Mouse (Mus musculus) adrenal gland, postnatal 25 days (tissue): ENCODE measurements at regions not wholly inside any gene's neighbourhood (a gene's known extent, or its start where the extent isn't known, plus 50 kb on each side); places are given as distances from the start of the nearest gene placed in this dataset.

Experiments used
- DNase-seq: peaks from one replicate; pipeline ENCODE4 v3.0.0; 2021; ENCODE audit warnings: mixed read lengths

GRCm38 (mm10) chr6:126353346-126353745 is 181.9 kb downstream of the Kcna5 start:
- DNase-seq: peak; percentile 23

DNA sequence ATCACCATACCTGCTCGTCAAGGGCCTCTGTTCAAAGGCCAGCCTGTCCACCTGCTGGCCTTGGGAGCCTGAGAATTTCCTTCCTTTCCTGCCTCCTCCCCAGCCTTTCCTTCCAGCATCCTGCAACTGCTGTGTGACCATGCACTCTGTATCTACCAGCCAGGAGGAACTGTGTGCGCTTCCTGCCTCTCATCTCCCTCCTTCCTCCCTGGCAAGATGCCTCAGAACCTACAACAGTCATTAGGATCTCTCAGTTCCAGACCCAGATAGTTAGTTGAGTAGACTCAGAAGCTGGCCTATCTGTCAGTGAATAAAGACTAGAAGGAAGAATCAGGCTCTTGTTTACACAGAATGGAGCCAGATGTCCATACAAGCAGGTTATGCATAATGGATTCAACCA is 183.8 kb upstream of the Ntf3 start:
- DNase-seq: no peak

DNA sequence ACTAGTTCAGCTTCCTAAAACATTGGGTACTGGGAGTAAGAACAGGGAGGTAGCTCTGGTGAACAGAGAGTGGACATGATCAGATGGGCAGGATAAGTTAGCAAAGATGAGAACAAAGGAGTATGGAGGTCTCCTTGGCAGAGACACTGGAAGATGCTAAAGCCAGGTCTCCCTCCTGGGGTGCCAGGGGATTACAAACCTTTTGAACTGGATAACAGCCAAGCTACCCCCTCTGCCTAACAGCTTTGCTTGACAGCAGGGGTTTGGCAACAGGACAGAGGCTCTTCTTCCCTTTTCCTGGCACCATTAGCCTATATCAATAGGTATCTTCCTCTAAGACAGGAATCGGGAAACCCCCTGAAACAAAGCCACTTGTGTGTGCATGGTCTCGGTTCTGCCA is 183.2 kb upstream of the Ntf3 start:
- no peak for DNase-seq

- no peak for DNase-seq
Measured at GRCm38 (mm10) chr6:126345221-126345620, 178.5 kb upstream of the Ntf3 start.

DNA sequence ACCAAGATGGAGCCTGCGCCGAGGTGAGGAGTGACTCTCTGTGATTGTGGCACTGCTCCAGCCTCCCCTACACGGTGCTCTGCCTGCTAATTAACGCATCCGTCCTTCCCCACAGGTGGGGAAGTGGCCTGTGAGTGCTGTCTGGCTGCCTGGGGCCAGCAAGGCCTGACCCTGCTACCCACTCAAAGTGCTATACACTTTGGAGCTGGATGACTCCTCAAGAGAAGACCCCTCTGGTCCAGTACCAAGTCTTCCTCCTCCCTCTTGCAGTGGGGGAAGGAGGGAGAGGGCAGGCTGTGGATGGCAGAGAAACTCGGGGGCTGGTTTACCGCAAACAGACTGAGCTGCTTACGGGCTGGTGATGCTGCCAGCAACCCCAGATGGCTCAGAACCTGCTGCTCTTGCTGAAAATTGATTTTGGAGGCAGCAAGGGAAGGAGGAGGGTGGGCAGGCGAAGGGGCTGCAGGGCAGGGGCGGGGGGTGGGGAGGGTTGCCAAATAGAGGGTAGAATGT is 173.4 kb upstream of the Ntf3 start:
- DNase-seq: peak; percentile 4

GRCm38 (mm10) chr6:126337711-126338110 is 171.0 kb upstream of the Ntf3 start:
- DNase-seq: no peak

DNA sequence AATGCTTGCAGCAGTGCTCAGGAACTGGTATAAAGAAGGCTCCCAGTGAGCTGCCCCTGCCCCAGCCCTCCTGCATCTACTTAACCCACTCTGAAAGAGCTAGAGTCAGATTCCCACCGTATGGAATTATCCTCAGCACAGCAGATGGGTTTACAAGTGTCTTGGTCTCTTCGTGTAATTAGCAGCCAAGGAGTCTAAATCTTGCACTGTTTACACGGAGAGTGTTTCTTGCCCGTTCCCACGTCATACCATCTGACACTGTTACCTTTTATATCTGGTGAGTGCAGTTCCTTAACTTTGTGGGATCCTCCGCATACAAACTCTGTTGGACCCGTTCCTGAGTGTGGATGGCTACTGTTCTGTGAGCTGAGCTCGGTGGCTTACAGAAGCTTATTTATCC is 167.5 kb upstream of the Ntf3 start:
- no peak for DNase-seq

DNA sequence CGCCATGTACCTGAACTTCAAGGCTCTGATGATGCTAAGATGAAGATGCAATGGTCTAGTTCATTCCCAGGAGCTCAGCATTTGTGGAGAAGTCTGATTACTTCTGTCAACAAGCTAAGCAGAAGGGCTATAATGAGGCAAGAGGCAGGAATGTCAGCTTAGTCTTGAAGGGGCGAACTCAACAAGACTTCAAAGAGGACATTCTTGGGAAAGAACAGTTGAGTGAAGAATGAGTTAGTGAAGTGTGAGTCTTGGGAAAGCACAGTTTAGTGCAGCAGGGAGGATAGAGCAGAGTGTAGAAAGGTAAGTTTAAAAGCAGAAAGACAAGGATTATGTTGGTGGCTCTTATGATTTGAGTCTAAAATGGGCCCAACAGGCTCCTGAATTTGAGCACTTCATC is 160.5 kb upstream of the Ntf3 start:
- DNase-seq: no peak

GRCm38 (mm10) chr6:126318523-126318922 is 151.8 kb upstream of the Ntf3 start:
- no peak for DNase-seq

DNA sequence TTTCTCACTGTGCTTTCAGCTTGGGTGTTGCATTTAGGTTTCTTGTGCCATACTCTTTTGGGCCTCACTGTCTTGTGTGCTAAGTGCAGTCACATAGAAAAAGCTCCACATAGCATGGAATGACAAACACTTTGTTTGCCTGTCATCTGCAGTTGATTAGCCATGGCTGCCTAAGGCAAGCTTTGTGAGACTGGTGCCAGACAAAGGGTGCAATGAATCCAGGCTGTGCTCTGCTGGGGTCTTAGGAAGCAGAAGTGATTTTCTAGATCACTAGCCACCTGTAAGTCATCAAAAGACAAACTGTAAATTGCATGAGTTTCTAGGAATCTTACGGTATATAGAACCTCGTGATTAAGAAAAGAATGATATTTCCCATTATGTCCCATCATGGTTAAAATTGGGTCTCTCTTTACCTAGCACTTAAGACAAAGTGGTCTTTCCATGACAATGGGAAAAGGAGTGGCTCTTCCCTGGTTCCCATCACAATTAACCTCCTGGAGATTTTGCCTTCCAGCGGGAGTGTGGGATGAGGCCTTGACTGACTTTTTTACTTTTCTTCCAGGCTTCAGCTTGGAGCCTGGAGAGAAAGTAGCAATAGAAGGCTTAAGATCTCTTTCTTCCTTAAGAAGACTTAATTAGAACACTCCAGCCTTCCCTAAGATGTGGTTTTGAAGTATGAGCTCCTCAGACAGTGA is 144.2 kb upstream of the Ntf3 start:
- DNase-seq: no peak

- no peak for DNase-seq
Measured at GRCm38 (mm10) chr6:126303086-126303485, 136.4 kb upstream of the Ntf3 start.

DNA sequence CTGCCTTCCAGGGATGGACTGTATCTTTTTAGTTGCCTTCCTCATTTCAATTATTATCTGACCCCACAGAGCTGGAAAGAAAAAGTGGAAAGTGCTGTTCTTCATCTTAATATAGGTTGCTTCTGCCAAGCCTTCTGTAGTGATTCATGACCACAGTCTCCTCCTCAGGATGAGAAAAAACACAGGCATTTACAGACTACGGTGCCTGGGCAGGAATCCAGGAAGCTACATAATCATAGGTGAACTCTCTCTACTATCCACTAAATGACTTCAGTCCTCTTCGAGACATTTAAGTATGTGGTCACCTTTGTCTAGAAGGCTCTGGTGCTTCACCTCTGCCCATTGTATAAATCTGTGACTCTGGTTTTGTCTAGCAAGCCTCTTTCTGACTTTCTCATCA is 124.9 kb upstream of the Ntf3 start:
- no peak for DNase-seq

- DNase-seq: no peak
Measured at GRCm38 (mm10) chr6:126287166-126287565, 120.5 kb upstream of the Ntf3 start.

DNA sequence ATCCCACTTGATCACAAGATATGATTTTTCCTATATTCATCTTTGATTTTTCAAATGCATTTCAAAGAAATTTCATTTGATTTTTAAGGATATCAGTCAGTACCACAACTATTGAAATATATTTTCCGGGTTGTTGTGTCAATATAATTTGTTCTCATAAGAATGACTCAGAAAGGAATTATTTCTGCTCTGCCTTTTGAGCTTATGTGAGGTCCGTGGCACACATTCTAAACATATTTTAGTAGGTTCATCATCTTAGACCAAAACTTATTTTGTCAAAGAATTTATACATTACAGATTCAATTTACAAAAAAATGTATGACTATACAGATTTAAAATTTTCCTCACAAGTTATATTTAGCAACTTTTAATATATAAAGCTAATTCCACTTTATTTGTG is 119.5 kb upstream of the Ntf3 start:
- no peak for DNase-seq

- no peak for DNase-seq
Measured at GRCm38 (mm10) chr6:126284409-126284808, 117.7 kb upstream of the Ntf3 start.

DNA sequence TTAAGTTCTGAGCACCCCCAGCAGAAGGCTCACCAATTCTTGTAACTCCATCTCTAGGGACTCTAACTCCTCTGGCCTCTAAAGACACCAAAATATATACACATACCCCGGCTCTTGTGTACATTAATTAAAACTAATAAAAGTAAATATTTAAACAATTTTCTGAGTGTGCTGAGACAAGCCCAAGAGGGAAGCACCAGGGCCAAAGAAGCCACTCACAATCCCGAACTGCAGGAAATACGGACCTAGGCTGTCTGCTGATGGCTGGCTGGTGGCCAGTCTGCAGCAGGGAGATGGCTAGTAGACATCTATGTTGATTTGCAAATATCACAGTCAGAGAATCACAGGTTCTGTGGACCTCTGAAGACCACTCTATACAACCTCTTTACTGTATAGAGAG is 113.6 kb upstream of the Ntf3 start:
- DNase-seq: no peak

DNA sequence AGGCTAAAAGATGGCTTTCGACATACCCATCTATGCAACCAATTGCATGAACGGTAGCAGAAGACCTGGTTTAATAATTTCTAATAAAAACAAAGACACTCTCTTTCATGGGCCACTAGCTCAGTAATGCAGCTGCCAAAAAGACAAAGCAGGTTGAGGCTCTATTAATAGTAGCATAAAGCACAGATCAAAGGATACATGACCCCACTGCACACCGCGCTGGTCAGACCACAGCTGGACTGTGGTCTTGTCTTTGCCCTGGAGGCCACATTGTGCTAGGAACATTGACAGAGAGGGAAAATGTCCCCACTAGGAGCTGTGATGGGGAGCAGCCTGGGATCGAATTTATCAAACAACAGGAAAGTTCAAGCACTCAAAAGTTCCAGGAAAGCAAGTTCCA is 79.3 kb upstream of the Ntf3 start:
- no peak for DNase-seq

GRCm38 (mm10) chr6:126245431-126245830 is 78.7 kb upstream of the Ntf3 start:
- no peak for DNase-seq

DNA sequence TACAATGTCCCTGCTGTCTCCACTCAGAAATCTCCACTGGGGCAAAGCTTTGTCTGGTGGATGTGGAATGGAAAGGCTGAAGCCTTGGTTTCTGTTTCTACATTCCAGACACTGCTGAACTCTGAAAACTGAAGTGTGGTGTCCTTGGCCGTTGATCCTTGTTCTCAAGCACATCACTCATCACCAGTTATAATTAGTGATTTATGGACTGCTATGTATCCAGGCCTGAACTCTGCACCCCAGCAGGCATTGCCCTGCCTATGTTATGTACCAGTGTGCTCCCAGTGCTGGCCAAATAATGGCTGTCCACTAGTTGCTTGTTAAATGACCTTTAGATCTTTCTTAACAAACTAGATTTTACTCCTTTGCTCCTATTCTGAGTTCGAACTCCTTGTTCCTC is 75.6 kb upstream of the Ntf3 start:
- DNase-seq: no peak

- DNase-seq: no peak
Measured at GRCm38 (mm10) chr6:126240256-126240655, 73.5 kb upstream of the Ntf3 start.
